7 mouse cellular contexts compared by ENCODE assay signal in genomic region chr17:11092900-11093299, GRCm38 (mm10).
A peak's percentile ranks its signal among the peaks of the same experiment; 100 is the strongest.
DNase-seq lines count a peak whose midpoint lies in the region; ATAC-seq lines count a peak whose summit lies in the region.

No protein-coding gene starts in this region.

- no peak overlapping the region for H3K4me3 ChIP-seq in liver, embryonic 12.5 days
- no peak overlapping the region for H3K4me3 ChIP-seq in embryonic facial prominence, embryonic 10.5 days
- H3K4me3 ChIP-seq in limb, embryonic 13.5 days = no peak overlapping the region

- ATAC-seq in liver, embryonic 12.5 days = no peak
- peak; percentile 80 for ATAC-seq in limb, embryonic 13.5 days (ENCODE audit: low FRiP score, low read depth)
- ATAC-seq in megakaryocyte-erythroid progenitor cell, adult 5-6 weeks (replicated peaks; ENCODE audit: low FRiP score, low TSS enrichment, poor library complexity, severe bottlenecking) = no peak

- no peaks in the 10 kb centered on the region for H3K4me1 ChIP-seq in liver, embryonic 12.5 days
- H3K4me1 ChIP-seq in embryonic facial prominence, embryonic 10.5 days = peaks cover 12% of the 10 kb centered on the region
- peaks cover 13% of the 10 kb centered on the region for H3K4me1 ChIP-seq in limb, embryonic 13.5 days

- H3K36me3 ChIP-seq in liver, embryonic 12.5 days = no peaks in the 10 kb centered on the region
- no peaks in the 10 kb centered on the region for H3K36me3 ChIP-seq in embryonic facial prominence, embryonic 10.5 days (replicated peaks)
- H3K36me3 ChIP-seq in limb, embryonic 13.5 days = no peaks in the 10 kb centered on the region

- H3K9me3 ChIP-seq in liver, embryonic 12.5 days (replicated peaks) = peaks cover 4% of the 10 kb centered on the region; the same call in 1 of the 2 replicates
- H3K9me3 ChIP-seq in embryonic facial prominence, embryonic 10.5 days = peaks cover 3% of the 10 kb centered on the region; the same call in 1 of the 2 replicates
- H3K9me3 ChIP-seq in limb, embryonic 13.5 days = no peaks in the 10 kb centered on the region; the same call in 1 of the 2 replicates

- H3K27me3 ChIP-seq in liver, embryonic 12.5 days (replicated peaks) = no peaks in the 10 kb centered on the region
- no peaks in the 10 kb centered on the region for H3K27me3 ChIP-seq in embryonic facial prominence, embryonic 10.5 days (replicated peaks; ENCODE audit: low read depth, poor library complexity, severe bottlenecking)
- H3K27me3 ChIP-seq in limb, embryonic 13.5 days = no peaks in the 10 kb centered on the region

- H3K4me2 ChIP-seq in liver, embryonic 12.5 days = no peak overlapping the region
- H3K4me2 ChIP-seq in limb, embryonic 13.5 days (replicated peaks) = no peak overlapping the region; the same call in 1 of the 2 replicates

- H3K27ac ChIP-seq in liver, embryonic 12.5 days = no peak overlapping the region
- H3K27ac ChIP-seq in embryonic facial prominence, embryonic 10.5 days (replicated peaks) = peak overlapping the region; percentile 63
- H3K27ac ChIP-seq in limb, embryonic 13.5 days = no peak overlapping the region

- WGBS in liver, embryonic 12.5 days (ENCODE audit: insufficient replicate concordance) = 37% methylated on average over 6 of the region's 6 CpGs
- WGBS in embryonic facial prominence, embryonic 10.5 days = 15% methylated on average over 6 of the region's 6 CpGs
- 18% methylated on average over 6 of the region's 6 CpGs for WGBS in limb, embryonic 13.5 days

- peak; percentile 17 for DNase-seq in liver
- peak; percentile 74 for DNase-seq in embryonic facial prominence, embryonic 10.5 days (ENCODE audit: low spot score)
- DNase-seq in heart, adult 9 months (ENCODE audit: low spot score in 2 of 2) = peak; percentile 65 to 75
- no peak for DNase-seq in thymus, postnatal 10 days (ENCODE audit: low spot score in 2 of 2)

- H3K9ac ChIP-seq in liver, embryonic 12.5 days = no peak overlapping the region
- no peak overlapping the region for H3K9ac ChIP-seq in limb, embryonic 13.5 days

Comparison
In these comparisons a context has a peak if more than half of its experiments do, and no peak if none do; other contexts are left out.
1. DNase-seq: peak in liver (single experiment), embryonic facial prominence, embryonic 10.5 days (single experiment) and heart, adult 9 months (2 of 2); none in thymus, postnatal 10 days (0 of 2).